Mouse (Mus musculus) bone marrow macrophage, adult 2 months (primary cell): Measurements from ENCODE around the gene Acbd5.

Experiments used
- CTCF ChIP-seq: IDR thresholded peaks from 2 replicates; pipeline ENCODE4 v1.5.1; 2012; ENCODE audit warnings: low read depth, mild to moderate bottlenecking, low read length, moderate library complexity
- POLR2A ChIP-seq: IDR thresholded peaks from 2 replicates; pipeline ENCODE4 v1.6.1; 2012; ENCODE audit warnings: mild to moderate bottlenecking, low read depth, low read length, borderline replicate concordance

GRCm38 (mm10) chr2:23021721-23022120, 46.2 kb upstream of the Acbd5 start:
- TF ChIP-seq CTCF (no peak), POLR2A (no peak)
